Mouse (Mus musculus) ES-E14 (cell line): ENCODE data around the gene Spag5. TPM values are rescaled to one million over a fixed set of nuclear protein-coding genes. Genes with fewer than 3 reads are reported as not detected.

Experiments
- DNase-seq: peaks from one replicate; pipeline ENCODE4 v3.0.0-alpha.2; 2013; ENCODE audit warnings: low read depth, low spot score
- H3K27ac ChIP-seq: 2 replicates; pipeline ENCODE4 v1.5.1; 2012; ENCODE audit warnings: low read depth, mild to moderate bottlenecking, low read length, moderate library complexity, mixed read lengths; ENCODE audit not compliant: poor library complexity, insufficient read depth, severe bottlenecking
- H3K36me3 ChIP-seq: 2 replicates; pipeline ENCODE4 v1.6.1; 2012; ENCODE audit warnings: mild to moderate bottlenecking, low read length, moderate library complexity, mixed read lengths; ENCODE audit not compliant: control insufficient read depth, poor library complexity, insufficient read depth, severe bottlenecking
- H3K4me1 ChIP-seq, 2 experiments: fragments of 150-350 bp in 1 of 2; sonication (generic) in 1 of 2; 2 replicates each; pipeline ENCODE4 v1.6.1; 2012; ENCODE audit warnings: low read length in 2 of 2, mild to moderate bottlenecking in 1 of 2, mixed read lengths in 1 of 2; ENCODE audit not compliant: control insufficient read depth in 2 of 2, insufficient read depth in 2 of 2, poor library complexity in 1 of 2
- H3K4me3 ChIP-seq, 2 experiments: fragments of 150-350 bp in 1 of 2; sonication (generic) in 1 of 2; 2 replicates each; pipeline ENCODE4 v1.5.1; 2012; ENCODE audit warnings: low read length in 2 of 2, low read depth in 1 of 2, mild to moderate bottlenecking in 1 of 2, mixed read lengths in 1 of 2; ENCODE audit not compliant: insufficient read depth in 1 of 2, poor library complexity in 1 of 2, severe bottlenecking in 1 of 2
- H3K9ac ChIP-seq: 2 replicates; pipeline ENCODE4 v1.6.1; 2012; ENCODE audit warnings: low read depth, mild to moderate bottlenecking, low read length, mixed read lengths; ENCODE audit not compliant: poor library complexity, insufficient read depth, severe bottlenecking
- H3K9me3 ChIP-seq: fragments of 150-350 bp; sonication (generic); 2 replicates; pipeline ENCODE4 v1.6.1; 2012; ENCODE audit warnings: low read depth, mild to moderate bottlenecking, low read length; ENCODE audit not compliant: control insufficient read depth, insufficient read depth
- CHD2 ChIP-seq: IDR thresholded peaks from 2 replicates; pipeline ENCODE4 v1.6.1; 2014; ENCODE audit warnings: mild to moderate bottlenecking, low read depth, low read length, inconsistent platforms
- HCFC1 ChIP-seq: IDR thresholded peaks from 2 replicates; pipeline ENCODE4 v1.6.1; 2012; ENCODE audit warnings: low read length, inconsistent platforms, borderline replicate concordance; ENCODE audit not compliant: insufficient read depth
- MAFK ChIP-seq: IDR thresholded peaks from 2 replicates; pipeline ENCODE4 v1.6.1; 2014; ENCODE audit warnings: mild to moderate bottlenecking, low read depth, low read length, inconsistent platforms; ENCODE audit not compliant: insufficient read depth
- ZC3H11A ChIP-seq: IDR thresholded peaks from 2 replicates; pipeline ENCODE4 v1.6.1; 2012; ENCODE audit warnings: low read depth, mild to moderate bottlenecking, inconsistent platforms, low read length, borderline replicate concordance
- ZNF384 ChIP-seq: IDR thresholded peaks from 2 replicates; pipeline ENCODE4 v1.6.1; 2012; ENCODE audit warnings: low read depth, low read length, inconsistent platforms
- in situ Hi-C, 2 experiments: fragments of 600-800 bp; cut with MboI; formaldehyde crosslinking; loops; one replicate each; pipeline ENCODE4 v1.15.1; 2025; ENCODE audit warnings: low sequenced_read_pairs in 2 of 2, inconsistent platforms in 1 of 2; ENCODE audit not compliant: unreplicated experiment in 2 of 2
- total RNA-seq: library from RNA; depleted of rRNA; stranded (reverse); fragments of 300-350 nt; gene quantifications from 2 replicates; pipeline ENCODE4 v1.2.3, GENCODE M21; 2012

Spag5 gene
- total RNA-seq, 1 experiment, result 58.2 TPM

- H3K9me3 ChIP-seq, result no peaks in the 10 kb centered on the region
- peaks cover 0 to 11% of the 10 kb centered on the region in 2 experiments; a peak in 3 of 4 replicates for H3K4me1 ChIP-seq
- in situ Hi-C loops, result no loop called here
- no peak overlapping the region for H3K9ac ChIP-seq
- DNase-seq, result no peak
- H3K36me3 ChIP-seq, result peaks cover 3% of the 10 kb centered on the region; the same call in 1 of the 2 replicates
- no peak overlapping the region for H3K4me3 ChIP-seq
- H3K27ac ChIP-seq, result no peak overlapping the region
- TF ChIP-seq ZC3H11A (no peak), ZNF384 (no peak)
Observed at GRCm38 (mm10) chr11:78353081-78353480, 51.8 kb downstream of the Spag5 start.

GRCm38 (mm10) chr11:78354905-78355304, 53.6 kb downstream of the Spag5 start:
- Histone ChIP-seq H3K4me1 (peaks cover 0 to 15% of the 10 kb centered on the region in 2 experiments; a peak in 2 of 4 replicates), H3K36me3 (no peaks in the 10 kb centered on the region), H3K4me3 (no peak overlapping the region), H3K9ac (no peak overlapping the region), H3K27ac (no peak overlapping the region), H3K9me3 (no peaks in the 10 kb centered on the region)
- in situ Hi-C loops, result no loop called here
- DNase-seq, result no peak
- TF ChIP-seq ZNF384 (no peak), HCFC1 (no peak), ZC3H11A (no peak)

- DNase-seq, result peak; percentile 58
- Histone ChIP-seq H3K9ac (no peak overlapping the region), H3K4me3 (no peak overlapping the region), H3K9me3 (no peaks in the 10 kb centered on the region), H3K4me1 (peaks cover 0 to 16% of the 10 kb centered on the region in 2 experiments; a peak in 2 of 4 replicates), H3K27ac (no peak overlapping the region), H3K36me3 (no peaks in the 10 kb centered on the region)
- TF ChIP-seq ZNF384 (no peak), HCFC1 (no peak), MAFK (no peak), CHD2 (no peak), ZC3H11A (peak; percentile 54; the same call in 1 of the 2 replicates)
- in situ Hi-C loops, result no loop called here
Observed at GRCm38 (mm10) chr11:78355471-78356238, 54.3 kb downstream of the Spag5 start.

GRCm38 (mm10) chr11:78358330-78359007, 57.1 kb downstream of the Spag5 start:
- in situ Hi-C loops, result no loop called here
- Histone ChIP-seq H3K9ac (peak overlapping the region; percentile 26; the same call in 1 of the 2 replicates), H3K27ac (no peak overlapping the region)

More at GRCm38 (mm10) chr11:78358330-78359007, 57.1 kb downstream of the Spag5 start:
- Histone ChIP-seq H3K4me1 (peaks cover 0 to 12% of the 10 kb centered on the region in 2 experiments; a peak in 1 of 4 replicates), H3K4me3 (peak overlapping the region; percentile 44 to 56), H3K9me3 (no peaks in the 10 kb centered on the region), H3K36me3 (no peaks in the 10 kb centered on the region)
- peak; percentile 72 for DNase-seq
- TF ChIP-seq CHD2, result no peak
- TF ChIP-seq MAFK, result no peak
- TF ChIP-seq ZNF384, result no peak
- no peak for TF ChIP-seq HCFC1
- TF ChIP-seq ZC3H11A, result no peak
